Mouse (Mus musculus): Measurements from ENCODE around the gene Ptgs1. TPM values are rescaled to one million over a fixed set of nuclear protein-coding genes. Genes with fewer than 3 reads are reported as not detected.

Ptgs1 gene
- polyA plus RNA-seq, 1 experiment from 2014 or later: 6.8 TPM

DNA sequence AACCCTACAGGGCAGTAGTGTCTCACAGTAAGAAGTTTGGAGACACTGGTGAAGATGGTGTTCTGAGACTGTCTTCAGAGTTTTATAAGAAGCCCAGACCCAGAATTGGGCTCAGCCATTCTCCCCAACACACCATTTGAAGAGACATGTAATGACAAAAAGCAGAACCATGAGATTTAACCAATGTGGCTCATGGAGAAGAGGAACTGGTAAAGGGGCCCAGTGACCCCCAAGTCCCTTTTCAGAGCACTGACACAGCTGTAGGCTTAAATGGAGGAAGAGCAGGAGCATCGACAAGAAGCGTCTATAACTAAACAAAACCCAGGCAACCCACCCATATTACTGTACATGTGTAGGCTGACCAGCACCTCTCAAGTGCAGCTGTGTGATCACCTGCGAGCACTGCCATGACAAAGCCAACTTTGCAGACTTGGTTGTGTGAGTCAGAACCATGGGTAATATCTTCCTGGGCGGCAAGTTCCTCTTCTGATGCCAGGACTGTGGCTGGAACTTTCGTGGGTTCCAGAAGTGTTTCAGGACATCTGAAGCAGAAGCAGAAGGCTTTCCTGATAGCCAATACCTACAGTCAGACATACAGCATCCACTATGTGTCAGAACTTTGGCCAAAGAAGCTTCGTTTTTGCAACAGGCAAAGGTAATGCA lies 42.2 kb downstream of the Ptgs1 start:
- WGBS: 90% methylated on average over 6 of the region's 6 CpGs
- Histone ChIP-seq H3K36me3 (ENCODE audit: control insufficient read depth, insufficient read depth, low read length) (no peaks in the 10 kb centered on the region), H3K9me3 (ENCODE audit: control insufficient read depth, low read length) (no peaks in the 10 kb centered on the region), H3K4me2 (ENCODE audit: low read length) (no peak overlapping the region), H3K4me3 (ENCODE audit: low read length) (no peak overlapping the region), H3K27me3 (replicated peaks; ENCODE audit: control insufficient read depth, insufficient read depth, low read length) (no peaks in the 10 kb centered on the region), H3K9ac (ENCODE audit: low read depth, low read length) (no peak overlapping the region), H3K4me1 (ENCODE audit: control insufficient read depth, insufficient read depth, low read depth, low read length) (no peaks in the 10 kb centered on the region), H3K27ac (ENCODE audit: low read depth, low read length) (no peak overlapping the region)
- ATAC-seq: no peak

GRCm38 (mm10) chr2:36276454-36276853 lies 46.2 kb downstream of the Ptgs1 start:
- Histone ChIP-seq H3K9me3 (ENCODE audit: control insufficient read depth, low read length) (no peaks in the 10 kb centered on the region), H3K36me3 (ENCODE audit: control insufficient read depth, insufficient read depth, low read length) (no peaks in the 10 kb centered on the region), H3K27ac (ENCODE audit: low read depth, low read length) (no peak overlapping the region), H3K4me3 (ENCODE audit: low read length) (no peak overlapping the region), H3K27me3 (replicated peaks; ENCODE audit: control insufficient read depth, insufficient read depth, low read length) (no peaks in the 10 kb centered on the region; the same call in 1 of the 2 replicates), H3K4me2 (ENCODE audit: low read length) (no peak overlapping the region), H3K9ac (ENCODE audit: low read depth, low read length) (no peak overlapping the region), H3K4me1 (ENCODE audit: control insufficient read depth, insufficient read depth, low read depth, low read length) (no peaks in the 10 kb centered on the region)
- ATAC-seq: peak; percentile 42
- 33% methylated on average over 4 of the region's 4 CpGs for WGBS

DNA sequence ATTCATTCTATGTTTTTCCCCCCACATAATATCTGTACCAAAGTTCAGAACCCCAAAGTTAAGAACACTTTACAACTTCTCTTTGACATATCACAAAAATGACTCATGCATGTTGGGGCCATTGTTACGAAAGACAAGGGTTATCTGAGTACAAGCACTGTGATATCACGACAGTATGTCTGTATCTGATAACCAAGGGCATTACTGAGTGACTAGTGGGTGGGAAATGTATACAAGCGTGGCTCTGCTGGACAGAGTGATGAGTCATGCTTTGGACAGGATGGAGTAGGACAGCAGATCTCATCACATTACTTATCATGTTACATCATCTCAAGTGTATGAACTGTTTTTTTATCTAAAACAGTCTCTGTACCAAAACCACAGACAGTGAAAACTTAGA lies 48.5 kb downstream of the Ptgs1 start:
- H3K36me3 ChIP-seq (ENCODE audit: control insufficient read depth, insufficient read depth, low read length): no peaks in the 10 kb centered on the region
- WGBS: 74% methylated on average over 3 of the region's 3 CpGs

DNA sequence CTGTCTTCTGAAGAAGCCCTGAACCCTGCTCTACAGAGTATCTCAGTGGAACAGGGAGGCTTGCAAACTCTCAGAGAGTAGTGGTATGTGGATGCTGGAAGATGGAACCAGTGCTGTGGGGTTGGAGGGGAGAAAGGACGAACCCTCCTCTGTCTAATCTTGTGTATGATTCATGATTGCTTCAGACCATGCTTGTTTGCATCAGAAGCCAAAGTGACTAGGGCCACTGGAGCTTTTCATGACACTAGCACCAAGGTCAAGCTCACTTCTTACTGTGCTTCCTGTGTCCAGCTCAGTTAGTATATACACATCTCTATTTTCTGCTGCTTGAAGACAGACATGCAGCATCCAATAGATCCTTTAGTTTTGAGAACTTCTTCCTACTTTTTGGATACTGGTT lies 50.9 kb downstream of the Ptgs1 start:
- Histone ChIP-seq H3K4me1 (ENCODE audit: control insufficient read depth, insufficient read depth, low read depth, low read length) (no peaks in the 10 kb centered on the region), H3K9ac (ENCODE audit: low read depth, low read length) (no peak overlapping the region), H3K27me3 (replicated peaks; ENCODE audit: control insufficient read depth, insufficient read depth, low read length) (no peaks in the 10 kb centered on the region; the same call in 1 of the 2 replicates), H3K9me3 (ENCODE audit: control insufficient read depth, low read length) (no peaks in the 10 kb centered on the region), H3K4me2 (ENCODE audit: low read length) (no peak overlapping the region), H3K27ac (ENCODE audit: low read depth, low read length) (no peak overlapping the region), H3K36me3 (ENCODE audit: control insufficient read depth, insufficient read depth, low read length) (no peaks in the 10 kb centered on the region), H3K4me3 (ENCODE audit: low read length) (no peak overlapping the region)
- WGBS: 85% methylated on average over 1 of the region's 1 CpGs
- ATAC-seq: no peak

More for the DNA sequence above, 48.5 kb downstream of the Ptgs1 start:
- Histone ChIP-seq H3K9ac (ENCODE audit: low read depth, low read length) (no peak overlapping the region), H3K4me3 (ENCODE audit: low read length) (no peak overlapping the region), H3K4me2 (ENCODE audit: low read length) (no peak overlapping the region), H3K4me1 (ENCODE audit: control insufficient read depth, insufficient read depth, low read depth, low read length) (no peaks in the 10 kb centered on the region), H3K9me3 (ENCODE audit: control insufficient read depth, low read length) (no peaks in the 10 kb centered on the region), H3K27me3 (replicated peaks; ENCODE audit: control insufficient read depth, insufficient read depth, low read length) (no peaks in the 10 kb centered on the region; the same call in 1 of the 2 replicates), H3K27ac (ENCODE audit: low read depth, low read length) (no peak overlapping the region)
- ATAC-seq: no peak

GRCm38 (mm10) chr2:36282301-36282700 lies 52.1 kb downstream of the Ptgs1 start:
- H3K9ac ChIP-seq (ENCODE audit: low read depth, low read length): no peak overlapping the region
- no peaks in the 10 kb centered on the region; the same call in 1 of the 2 replicates for H3K27me3 ChIP-seq (replicated peaks; ENCODE audit: control insufficient read depth, insufficient read depth, low read length)
- H3K27ac ChIP-seq (ENCODE audit: low read depth, low read length): no peak overlapping the region
- no peaks in the 10 kb centered on the region for H3K9me3 ChIP-seq (ENCODE audit: control insufficient read depth, low read length)
- WGBS: 87% methylated on average over 1 of the region's 1 CpGs
- no peak overlapping the region for H3K4me3 ChIP-seq (ENCODE audit: low read length)
- no peak for ATAC-seq
- H3K4me2 ChIP-seq (ENCODE audit: low read length): no peak overlapping the region
- H3K4me1 ChIP-seq (ENCODE audit: control insufficient read depth, insufficient read depth, low read depth, low read length): no peaks in the 10 kb centered on the region
- H3K36me3 ChIP-seq (ENCODE audit: control insufficient read depth, insufficient read depth, low read length): no peaks in the 10 kb centered on the region

Other genes with a start within 250 kb of the Ptgs1 start
- 346 and 375 TPM in 2 replicates for gene Ndufa8, start 181.0 kb upstream of the Ptgs1 start, polyA plus RNA-seq (2015; fragmentation: Nextera tagmentation; extraction: Ambion mirVana)
- 4.1 and 4.6 TPM in 2 replicates for gene Morn5, start 181.0 kb upstream of the Ptgs1 start, polyA plus RNA-seq (2015; fragmentation: Nextera tagmentation; extraction: Ambion mirVana)
- 0.48 and 3.4 TPM in 2 replicates for gene Lhx6, start 125.0 kb upstream of the Ptgs1 start, polyA plus RNA-seq (2015; fragmentation: Nextera tagmentation; extraction: Ambion mirVana)
- 26.6 and 26.7 TPM in 2 replicates for gene Mrrf, start 94.0 kb upstream of the Ptgs1 start, polyA plus RNA-seq (2015; fragmentation: Nextera tagmentation; extraction: Ambion mirVana)
- 114 and 117 TPM in 2 replicates for gene Rbm18, start 93.7 kb upstream of the Ptgs1 start, polyA plus RNA-seq (2015; fragmentation: Nextera tagmentation; extraction: Ambion mirVana)
- gene Olfr338, start 143.1 kb downstream of the Ptgs1 start, polyA plus RNA-seq (2015; fragmentation: Nextera tagmentation; extraction: Ambion mirVana): not detected in 2 replicates
- not detected in 2 replicates for gene Olfr339, start 188.5 kb downstream of the Ptgs1 start, polyA plus RNA-seq (2015; fragmentation: Nextera tagmentation; extraction: Ambion mirVana)
- not detected in 2 replicates for gene Olfr340, start 222.2 kb downstream of the Ptgs1 start, polyA plus RNA-seq (2015; fragmentation: Nextera tagmentation; extraction: Ambion mirVana)

Data from hindbrain, embryonic 16.5 days (tissue).